In genomic region chr15:63921618-63922017, GRCm38 (mm10) we compare ENCODE assay signal across 20 mouse cellular contexts. TPM values are rescaled to one million over a fixed set of nuclear protein-coding genes. Genes with fewer than 3 reads are reported as not detected.
"Had no signal": no experiment of that assay in that cellular context is flagged by ENCODE, and none has a peak within 500 bp of the region (broad histone marks: within the 10 kb centered on the region; RNA-seq: fewer than 3 reads in every experiment).

No protein-coding gene starts in this region.

RNA-seq across cellular contexts. Expression of gene Gsdmc4, which starts 9.5 kb away (rescaled TPM):
- polyA plus RNA-seq: cerebellum, adult 2 months; embryonic facial prominence, embryonic 10.5 days; embryonic facial prominence, embryonic 14.5 days; embryonic facial prominence, embryonic 15.5 days; erythroblast, embryonic 14.5 days; forebrain, embryonic 11.5 days; forebrain, embryonic 12.5 days; forebrain, embryonic 13.5 days; forebrain, embryonic 14.5 days; forebrain, embryonic 15.5 days; forebrain, embryonic 16.5 days had no signal

RNA-seq across cellular contexts. Expression of gene Gsdmc3, which starts 43.3 kb away (rescaled TPM):
- polyA plus RNA-seq: cerebellum, adult 2 months; cortical plate, adult 2 months; embryonic facial prominence, embryonic 10.5 days; embryonic facial prominence, embryonic 11.5 days; embryonic facial prominence, embryonic 12.5 days; embryonic facial prominence, embryonic 13.5 days; erythroblast, embryonic 14.5 days; forebrain, embryonic 10.5 days; forebrain, embryonic 11.5 days; forebrain, embryonic 12.5 days; forebrain, embryonic 13.5 days; forebrain, embryonic 14.5 days; forebrain, embryonic 15.5 days; forebrain, embryonic 16.5 days; forebrain, postnatal 0 days; frontal cortex, adult 2 months; gonadal fat pad, adult 2 months; heart, adult 2 months had no signal
